Mouse (Mus musculus) heart, embryonic 13.5 days (tissue): ENCODE results near the gene Dus3l. TPM values are rescaled to one million over a fixed set of nuclear protein-coding genes. Genes with fewer than 3 reads are reported as not detected.

Source experiments
- ATAC-seq: fragments of 200-750 bp; cut with Nextera tagmentation; 2 replicates; pipeline ENCODE4 v1.8.0; 2017; ENCODE audit warnings: moderate TSS enrichment; ENCODE audit not compliant: insufficient number of reproducible peaks, low FRiP score, low TSS enrichment; ENCODE audit errors: extremely low read depth
- H3K27ac ChIP-seq: fragments of 300-500 bp; sonication (generic); replicated peaks from 2 replicates; pipeline ENCODE4 v1.5.1; 2015; ENCODE audit warnings: moderate library complexity, mild to moderate bottlenecking, inconsistent platforms
- H3K27me3 ChIP-seq: fragments of 300-500 bp; sonication (generic); replicated peaks from 2 replicates; pipeline ENCODE4 v1.6.1; 2015; ENCODE audit warnings: mild to moderate bottlenecking, inconsistent platforms
- H3K36me3 ChIP-seq: fragments of 300-500 bp; sonication (generic); 2 replicates; pipeline ENCODE4 v1.6.1; 2015; ENCODE audit warnings: mild to moderate bottlenecking, inconsistent platforms
- H3K4me1 ChIP-seq: fragments of 300-500 bp; sonication (generic); 2 replicates; pipeline ENCODE4 v1.6.1; 2015; ENCODE audit warnings: inconsistent platforms
- H3K4me2 ChIP-seq: fragments of 300-500 bp; sonication (generic); 2 replicates; pipeline ENCODE4 v1.6.1; 2015; ENCODE audit warnings: inconsistent platforms, mild to moderate bottlenecking, moderate library complexity
- H3K4me3 ChIP-seq: fragments of 300-500 bp; sonication (generic); 2 replicates; pipeline ENCODE4 v1.5.1; 2015; ENCODE audit warnings: moderate library complexity, mild to moderate bottlenecking, inconsistent platforms
- H3K9ac ChIP-seq: fragments of 300-500 bp; sonication (generic); 2 replicates; pipeline ENCODE4 v1.6.1; 2015; ENCODE audit warnings: inconsistent platforms, mild to moderate bottlenecking, moderate library complexity
- H3K9me3 ChIP-seq: fragments of 300-500 bp; sonication (generic); 2 replicates; pipeline ENCODE4 v1.6.1; 2016; ENCODE audit warnings: inconsistent platforms
- WGBS: fragments of 180-500 bp; shearing (Covaris S2); methylation state at CpG from one replicate; pipeline ENCODE4 v1.1.7; 2015; ENCODE audit warnings: mixed read lengths; 5-methylcytosine and 5-hydroxymethylcytosine counted together
- polyA plus RNA-seq: library from polyadenylated mRNA; unstranded; fragments of >200 nt; fragmentation: Nextera tagmentation; extraction: Ambion mirVana; gene quantifications from 2 replicates; pipeline ENCODE4 v1.2.1, GENCODE M21; 2015

Gene Dus3l
- polyA plus RNA-seq, 1 experiment from 2014 or later, result 31.9 TPM

DNA sequence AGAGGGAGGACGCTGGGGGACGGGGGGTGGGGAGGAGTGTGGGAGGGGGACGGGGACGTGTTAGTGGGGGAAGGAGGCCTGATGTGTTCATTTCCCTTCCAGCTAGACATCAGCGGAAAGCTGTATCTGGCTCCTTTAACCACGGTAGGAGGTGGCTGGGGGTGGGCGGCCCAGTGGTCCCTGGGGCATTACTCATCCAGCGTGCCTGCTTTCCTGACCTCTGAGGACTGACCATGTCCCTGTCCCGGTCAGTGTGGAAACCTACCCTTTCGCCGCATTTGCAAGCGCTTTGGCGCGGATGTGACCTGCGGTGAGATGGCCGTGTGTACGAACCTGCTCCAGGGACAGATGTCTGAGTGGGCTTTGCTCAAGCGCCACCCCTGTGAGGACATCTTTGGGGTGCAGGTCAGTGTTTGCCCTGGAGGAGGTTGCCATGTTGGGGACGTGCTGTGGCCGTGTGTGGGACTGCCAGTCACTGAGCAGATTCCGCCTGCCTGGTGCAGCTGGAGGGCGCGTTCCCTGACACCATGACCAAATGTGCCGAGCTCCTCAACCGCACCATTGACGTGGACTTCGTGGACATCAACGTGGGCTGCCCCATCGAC, 3.1 kb downstream of the Dus3l start:
- Histone ChIP-seq H3K27me3 (no peaks in the 10 kb centered on the region), H3K4me1 (peaks cover 20% of the 10 kb centered on the region), H3K9me3 (no peaks in the 10 kb centered on the region), H3K27ac (no peak overlapping the region), H3K4me3 (no peak overlapping the region), H3K9ac (no peak overlapping the region), H3K4me2 (no peak overlapping the region), H3K36me3 (peaks cover 53% of the 10 kb centered on the region)
- ATAC-seq, result no peak
- 92% methylated on average over 29 of the region's 29 CpGs for WGBS

DNA sequence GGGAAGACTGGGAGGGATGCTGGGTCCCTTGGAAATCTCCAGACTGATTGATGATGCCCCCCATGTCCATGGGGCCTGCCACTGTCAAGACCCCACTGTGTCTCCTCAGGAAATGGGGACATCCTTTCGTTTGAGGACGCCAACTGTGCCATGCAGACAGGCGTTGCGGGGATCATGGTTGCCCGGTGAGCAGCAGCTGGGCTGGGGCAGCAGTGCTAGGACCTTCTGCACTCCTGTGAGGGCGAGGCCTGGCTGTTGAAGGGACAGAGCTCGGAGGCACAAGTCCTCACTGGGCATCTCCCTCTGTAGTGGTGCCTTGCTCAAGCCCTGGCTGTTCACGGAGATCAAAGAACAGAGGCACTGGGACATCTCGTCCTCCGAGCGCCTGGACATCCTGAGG, 4.4 kb downstream of the Dus3l start:
- Histone ChIP-seq H3K27me3 (no peaks in the 10 kb centered on the region), H3K36me3 (peaks cover 53% of the 10 kb centered on the region), H3K4me2 (no peak overlapping the region), H3K9ac (no peak overlapping the region), H3K4me3 (no peak overlapping the region), H3K9me3 (no peaks in the 10 kb centered on the region), H3K27ac (no peak overlapping the region), H3K4me1 (peaks cover 18% of the 10 kb centered on the region)
- ATAC-seq, result no peak
- 92% methylated on average over 11 of the region's 11 CpGs for WGBS

DNA sequence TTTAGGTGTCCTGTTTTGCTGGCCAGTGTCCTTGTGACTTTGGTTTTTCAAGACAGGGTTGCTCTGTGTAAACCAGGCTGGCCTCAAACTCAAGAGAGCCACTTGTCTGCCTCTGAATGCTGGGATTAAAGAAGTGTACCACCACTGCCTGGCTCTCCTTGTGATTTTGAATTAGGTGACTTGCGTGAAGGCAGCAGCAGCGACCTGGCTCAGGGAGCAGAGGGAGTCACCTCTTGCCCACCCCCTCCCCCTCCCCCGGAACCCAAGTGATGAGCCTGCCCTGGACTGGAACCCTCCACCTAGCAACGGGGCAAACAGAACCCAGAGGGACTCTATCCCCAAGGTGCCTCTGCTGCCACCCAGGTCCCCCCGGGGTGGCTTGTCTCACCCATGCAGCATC, 5.4 kb downstream of the Dus3l start, which contains the start of gene Prr22:
Prr22 (plus strand) TSS at position 301 of the 400 bp plus-strand sequence.
- 90% methylated on average over 5 of the region's 5 CpGs for WGBS
- Histone ChIP-seq H3K36me3 (peaks cover 53% of the 10 kb centered on the region), H3K4me2 (no peak within 1 kb of the TSS), H3K9me3 (no peaks in the 10 kb centered on the region), H3K4me1 (peaks cover 23% of the 10 kb centered on the region), H3K27ac (no peak within 1 kb of the TSS), H3K9ac (no peak within 1 kb of the TSS), H3K4me3 (no peak within 1 kb of the TSS), H3K27me3 (no peaks in the 10 kb centered on the region)
- no peak for ATAC-seq

DNA sequence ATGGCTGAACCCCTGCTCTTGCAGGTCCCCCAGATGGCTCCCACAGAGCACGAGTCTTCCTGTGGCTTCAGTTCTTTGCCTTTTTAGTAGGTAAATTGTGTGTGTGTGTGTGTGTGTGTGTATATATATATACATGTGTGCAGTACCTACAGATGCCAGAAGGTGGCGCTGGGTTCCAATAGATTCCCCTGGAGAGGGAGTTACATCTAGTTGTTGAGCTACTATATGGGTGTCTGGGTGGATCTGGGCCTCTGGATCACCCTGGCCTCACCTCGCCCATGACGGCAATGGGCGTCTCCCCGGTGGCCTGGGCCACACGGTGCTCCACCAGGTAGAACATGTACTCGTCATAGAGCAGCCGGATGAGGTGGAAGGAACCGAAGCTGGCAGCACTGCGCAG, 13.0 kb downstream of the Dus3l start:
- Histone ChIP-seq H3K27ac (no peak overlapping the region), H3K36me3 (peaks cover 16% of the 10 kb centered on the region), H3K4me1 (peaks cover 42% of the 10 kb centered on the region), H3K9me3 (no peaks in the 10 kb centered on the region), H3K4me3 (no peak overlapping the region), H3K27me3 (no peaks in the 10 kb centered on the region), H3K9ac (no peak overlapping the region), H3K4me2 (no peak overlapping the region)
- 89% methylated on average over 11 of the region's 11 CpGs for WGBS
- ATAC-seq, result no peak

DNA sequence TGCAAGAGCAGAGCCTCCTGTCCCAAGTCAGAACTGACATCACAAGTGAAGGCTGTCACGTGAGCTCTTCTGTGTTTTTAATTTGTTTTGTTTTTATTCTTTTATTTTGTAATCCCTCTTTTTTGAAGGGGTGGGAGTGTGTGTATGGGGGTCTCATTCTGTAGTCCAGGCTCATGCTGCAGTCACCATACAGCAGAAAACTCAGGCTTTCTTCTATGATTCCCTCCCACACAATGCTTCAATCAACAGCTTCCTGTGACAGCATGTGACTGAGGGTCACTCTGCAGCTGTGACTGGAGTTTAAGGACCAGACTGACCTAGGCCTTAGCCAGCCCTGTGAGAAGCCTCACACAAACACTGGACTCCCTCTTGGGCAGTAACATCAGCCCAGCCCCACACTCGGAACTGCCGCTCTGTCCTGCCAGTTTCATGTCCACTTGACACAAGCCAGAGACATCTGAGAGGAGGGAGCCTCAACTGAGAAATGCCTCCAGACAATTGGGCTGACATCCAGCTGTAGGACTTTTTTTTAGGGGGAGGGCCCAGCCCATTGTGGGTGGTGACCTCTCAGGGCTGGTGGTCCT, 14.3 kb downstream of the Dus3l start:
- Histone ChIP-seq H3K4me1 (peaks cover 35% of the 10 kb centered on the region), H3K4me3 (no peak overlapping the region), H3K36me3 (peaks cover 23% of the 10 kb centered on the region), H3K27ac (peak overlapping the region; percentile 80), H3K27me3 (no peaks in the 10 kb centered on the region), H3K4me2 (no peak overlapping the region), H3K9ac (peak overlapping the region; percentile 57), H3K9me3 (no peaks in the 10 kb centered on the region)
- peak; percentile 20 for ATAC-seq
- WGBS, result 38% methylated on average over 3 of the region's 3 CpGs

DNA sequence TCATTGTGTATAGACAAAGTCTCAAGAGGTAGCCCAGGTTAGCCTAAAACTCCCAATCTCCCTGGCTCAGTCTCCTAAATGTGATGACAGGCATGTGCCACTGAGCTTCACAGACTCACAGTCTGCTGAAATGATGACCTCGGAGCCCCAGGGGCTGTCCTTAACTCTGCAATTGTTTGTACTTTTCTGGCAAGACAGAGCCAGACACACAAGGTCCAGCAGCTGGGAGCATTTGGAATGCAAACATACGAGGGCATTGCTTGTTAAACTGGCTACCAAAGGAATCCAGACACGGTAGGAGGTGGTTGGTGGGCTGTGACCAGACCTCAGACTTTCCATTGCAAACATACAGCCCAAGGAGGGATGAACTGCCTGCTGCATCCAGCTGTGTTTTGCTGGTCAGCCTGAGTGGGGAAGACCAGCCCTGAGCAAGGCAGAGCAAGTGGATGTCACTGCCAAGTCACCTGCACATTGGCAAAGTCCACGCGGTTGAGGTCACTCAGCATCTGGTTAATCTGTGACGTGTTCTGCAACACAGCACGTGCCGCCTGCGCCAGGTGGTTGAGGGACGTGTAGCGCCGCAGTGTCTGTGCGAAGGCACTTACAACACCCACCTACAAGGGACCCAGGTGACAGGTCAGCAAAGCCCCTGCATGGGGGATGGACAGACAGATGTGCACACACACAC, 15.9 kb downstream of the Dus3l start:
- no peaks in the 10 kb centered on the region for H3K27me3 ChIP-seq
- H3K4me1 ChIP-seq, result peaks cover 25% of the 10 kb centered on the region
- peak overlapping the region; percentile 80 for H3K27ac ChIP-seq
- H3K9ac ChIP-seq, result 0 out of 2 replicates have a peak overlapping the region, but pooled peaks have one; percentile 3
- no peak overlapping the region for H3K4me2 ChIP-seq
- H3K9me3 ChIP-seq, result no peaks in the 10 kb centered on the region
- peaks cover 25% of the 10 kb centered on the region for H3K36me3 ChIP-seq
- H3K4me3 ChIP-seq, result no peak overlapping the region
- ATAC-seq, result no peak
- WGBS, result 76% methylated on average over 13 of the region's 13 CpGs

DNA sequence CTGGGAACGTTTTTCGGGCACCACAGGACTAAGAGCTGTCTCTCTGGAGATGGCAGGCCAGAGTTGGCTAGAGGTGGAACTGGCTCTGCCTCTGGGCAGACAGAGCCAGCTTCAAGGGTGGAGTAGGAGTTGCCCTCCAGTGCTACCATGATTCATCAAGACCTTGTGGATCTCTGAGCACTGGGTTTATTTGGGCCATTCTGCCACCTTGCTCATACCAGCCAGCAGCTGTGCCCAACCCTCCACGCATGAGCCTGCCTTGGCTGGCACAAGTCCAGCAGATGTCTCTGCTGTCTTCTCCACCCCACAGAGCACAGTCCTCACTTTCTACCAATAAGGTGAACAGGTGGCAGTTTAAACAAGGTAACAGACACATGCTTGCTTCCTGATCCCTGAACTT, 24.3 kb downstream of the Dus3l start:
- Histone ChIP-seq H3K9me3 (no peaks in the 10 kb centered on the region), H3K27ac (no peak overlapping the region), H3K27me3 (no peaks in the 10 kb centered on the region), H3K9ac (no peak overlapping the region; the same call in 1 of the 2 replicates), H3K4me2 (no peak overlapping the region), H3K36me3 (peaks cover 7% of the 10 kb centered on the region), H3K4me3 (no peak overlapping the region), H3K4me1 (peaks cover 18% of the 10 kb centered on the region)
- WGBS, result 61% methylated on average over 3 of the region's 3 CpGs
- no peak for ATAC-seq

DNA sequence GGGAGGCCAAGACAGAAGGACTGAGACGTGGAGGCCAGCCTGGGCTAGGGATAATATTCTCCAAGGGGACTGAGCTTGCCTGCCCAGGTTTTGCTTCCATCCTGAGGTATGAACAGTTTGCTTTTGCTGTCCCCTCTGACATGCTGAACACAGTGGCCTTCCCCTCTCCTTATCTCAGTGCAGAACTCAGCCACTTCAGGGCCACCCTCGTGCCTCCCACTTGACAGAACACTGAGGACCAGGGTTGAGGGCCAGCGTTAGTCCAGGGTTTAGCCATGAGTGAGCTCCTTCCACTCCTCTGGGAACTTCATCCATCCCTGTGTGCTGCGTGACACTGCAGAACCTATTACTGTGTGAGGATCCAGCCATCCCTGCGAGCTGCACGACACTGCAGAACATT, 24.7 kb downstream of the Dus3l start:
- 60% methylated on average over 6 of the region's 6 CpGs for WGBS
- H3K27me3 ChIP-seq, result no peaks in the 10 kb centered on the region
- no peak overlapping the region for H3K27ac ChIP-seq
- H3K9ac ChIP-seq, result no peak overlapping the region
- H3K4me1 ChIP-seq, result peaks cover 18% of the 10 kb centered on the region
- ATAC-seq, result no peak
- peaks cover 5% of the 10 kb centered on the region; the same call in 1 of the 2 replicates for H3K36me3 ChIP-seq
- H3K4me2 ChIP-seq, result no peak overlapping the region
- no peak overlapping the region for H3K4me3 ChIP-seq
- H3K9me3 ChIP-seq, result no peaks in the 10 kb centered on the region

DNA sequence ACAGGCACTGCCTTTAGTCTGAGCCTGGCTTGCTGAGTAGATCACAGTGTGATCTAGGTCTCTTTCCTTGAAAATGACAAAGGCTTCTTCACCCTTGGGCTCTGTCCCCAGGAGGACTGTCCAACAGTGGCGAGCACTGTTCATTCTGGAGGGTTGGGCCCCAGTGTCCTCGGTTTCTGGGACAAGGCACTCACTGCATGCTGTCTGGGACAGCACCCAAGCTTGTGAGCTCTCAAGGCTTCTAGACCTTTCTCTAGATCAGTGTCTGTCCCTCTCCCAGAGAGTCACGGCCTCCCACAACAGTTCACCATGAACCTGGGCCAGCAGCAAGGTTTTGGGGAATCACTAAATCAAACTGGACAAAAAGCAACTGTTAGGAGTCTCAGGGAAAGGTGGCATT, 28.0 kb downstream of the Dus3l start:
- peaks cover 18% of the 10 kb centered on the region for H3K4me1 ChIP-seq
- no peak for ATAC-seq
- H3K4me3 ChIP-seq, result no peak overlapping the region
- H3K36me3 ChIP-seq, result peaks cover 2% of the 10 kb centered on the region; the same call in 1 of the 2 replicates
- no peaks in the 10 kb centered on the region for H3K9me3 ChIP-seq
- no peak overlapping the region for H3K9ac ChIP-seq
- H3K4me2 ChIP-seq, result no peak overlapping the region
- no peak overlapping the region for H3K27ac ChIP-seq
- no peaks in the 10 kb centered on the region for H3K27me3 ChIP-seq
- 76% methylated on average over 3 of the region's 3 CpGs for WGBS

DNA sequence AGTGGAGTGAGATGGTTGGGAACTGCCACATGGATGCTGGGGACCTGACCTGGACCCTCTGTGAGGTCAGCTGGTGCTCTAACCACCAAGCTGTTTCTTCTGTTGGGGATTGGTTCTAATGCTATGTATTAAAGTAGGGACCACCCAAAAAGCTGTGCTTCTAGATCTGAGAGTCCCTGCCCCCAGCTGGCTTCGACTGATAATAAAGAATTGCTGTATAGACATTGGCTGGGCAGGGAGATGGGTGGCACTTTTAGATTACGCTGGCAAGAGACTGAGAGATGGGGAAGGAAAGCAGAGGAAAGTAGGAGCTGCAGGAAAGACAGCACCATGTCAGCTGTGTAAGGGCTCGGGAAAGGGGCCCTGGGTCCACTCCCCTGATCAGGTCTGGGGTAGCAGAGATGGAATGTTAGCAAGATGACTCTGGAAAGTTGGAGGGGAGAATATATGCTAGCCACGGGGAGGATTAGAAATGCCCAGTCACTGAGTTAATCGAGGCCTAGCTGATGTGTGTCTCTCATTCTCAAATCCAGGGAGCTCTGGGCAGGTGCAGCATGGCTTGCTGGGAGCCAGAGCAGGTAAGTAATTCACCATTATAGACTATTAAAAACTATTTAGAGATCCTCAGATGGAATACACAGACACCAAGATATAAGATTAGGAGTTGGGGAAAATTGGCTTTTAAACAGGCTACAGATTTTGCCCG, 29.2 kb downstream of the Dus3l start:
- no peak overlapping the region for H3K27ac ChIP-seq
- no peak overlapping the region for H3K9ac ChIP-seq
- ATAC-seq, result no peak
- peaks cover 2% of the 10 kb centered on the region; the same call in 1 of the 2 replicates for H3K36me3 ChIP-seq
- 63% methylated on average over 6 of the region's 6 CpGs for WGBS
- no peaks in the 10 kb centered on the region for H3K27me3 ChIP-seq
- no peak overlapping the region for H3K4me2 ChIP-seq
- peaks cover 10% of the 10 kb centered on the region for H3K4me1 ChIP-seq
- no peaks in the 10 kb centered on the region for H3K9me3 ChIP-seq
- H3K4me3 ChIP-seq, result no peak overlapping the region

DNA sequence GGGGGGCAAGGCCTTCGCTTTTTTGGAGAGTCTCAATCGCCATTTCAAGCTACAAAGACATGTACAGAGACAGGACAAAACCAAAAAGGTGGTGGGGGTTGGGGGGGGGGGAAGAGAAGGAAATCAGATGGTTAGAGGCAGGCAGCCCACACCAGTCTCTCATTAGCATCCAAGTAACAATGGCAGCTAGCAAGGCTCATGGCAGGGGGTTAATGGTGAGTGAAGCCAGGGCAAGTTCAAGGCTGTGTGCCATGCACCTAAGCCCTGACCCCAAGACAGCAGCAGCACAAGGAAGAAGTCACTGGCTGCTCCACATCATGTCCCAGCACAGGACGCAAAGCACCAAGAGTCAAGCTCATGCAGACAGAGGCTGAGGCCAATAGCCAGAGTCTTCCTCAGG, 34.7 kb downstream of the Dus3l start:
- no peak overlapping the region for H3K9ac ChIP-seq
- no peaks in the 10 kb centered on the region for H3K4me1 ChIP-seq
- WGBS, result 87% methylated on average over 3 of the region's 3 CpGs
- ATAC-seq, result no peak
- peaks cover 6% of the 10 kb centered on the region for H3K36me3 ChIP-seq
- H3K4me2 ChIP-seq, result no peak overlapping the region
- H3K4me3 ChIP-seq, result no peak overlapping the region
- H3K27ac ChIP-seq, result no peak overlapping the region
- H3K9me3 ChIP-seq, result no peaks in the 10 kb centered on the region
- H3K27me3 ChIP-seq, result no peaks in the 10 kb centered on the region
